Comparison of ENCODE assay signal across 22 mouse cellular contexts in genomic region chr2:102922066-102922465, GRCm38 (mm10). TPM values are rescaled to one million over a fixed set of nuclear protein-coding genes. Genes with fewer than 3 reads are reported as not detected.
DNase-seq lines count a peak whose midpoint lies in the region; ATAC-seq lines count a peak whose summit lies in the region.
"Had no signal": no experiment of that assay in that cellular context is flagged by ENCODE, and none has a peak within 500 bp of the region (broad histone marks: within the 10 kb centered on the region; RNA-seq: fewer than 3 reads in every experiment).

No protein-coding gene starts in this region.

- H3K36me3 ChIP-seq in midbrain, embryonic 11.5 days (ENCODE audit: control insufficient read depth, insufficient read depth, low read length) = no peaks in the 10 kb centered on the region
- no peaks in the 10 kb centered on the region for H3K36me3 ChIP-seq in midbrain, embryonic 13.5 days
- H3K36me3 ChIP-seq: embryonic facial prominence, embryonic 13.5 days; embryonic facial prominence, embryonic 15.5 days; forebrain, embryonic 10.5 days; forebrain, embryonic 12.5 days had no signal

- H3K4me2 ChIP-seq in midbrain, embryonic 11.5 days = no peak overlapping the region
- no peak overlapping the region for H3K4me2 ChIP-seq in midbrain, embryonic 13.5 days (replicated peaks)
- H3K4me2 ChIP-seq: embryonic facial prominence, embryonic 13.5 days; embryonic facial prominence, embryonic 15.5 days; forebrain, embryonic 12.5 days had no signal

- no peak overlapping the region for H3K27ac ChIP-seq in midbrain, embryonic 11.5 days (ENCODE audit: low read depth, low read length)
- H3K27ac ChIP-seq in midbrain, embryonic 13.5 days = no peak overlapping the region
- H3K27ac ChIP-seq: embryonic facial prominence, embryonic 13.5 days; embryonic facial prominence, embryonic 15.5 days; forebrain, embryonic 10.5 days; forebrain, embryonic 12.5 days had no signal

- DNase-seq in layer of hippocampus, adult 9-11 months = peak; percentile 22
- DNase-seq in layer of hippocampus, adult 18-20 months (ENCODE audit: low spot score in 2 of 2) = no peak
- DNase-seq in midbrain, embryonic 11.5 days (ENCODE audit: low spot score, missing footprints) = peak; percentile 61
- DNase-seq in brain, adult 2 months (ENCODE audit: low read depth, low spot score) = peak; percentile 62
- no peak for DNase-seq in cerebellum, adult 9-11 months
- DNase-seq: adrenal gland, adult 2 months; adrenal gland, postnatal 10 days; adrenal gland, postnatal 25 days; cerebellum, adult 11-12 months; cerebellum, adult 2 months; cerebellum, adult 9-10 months; cerebellum, postnatal 14 days; cerebellum, postnatal 36 days; embryo, embryonic 11 days had no signal

- H3K4me3 ChIP-seq in midbrain, embryonic 11.5 days (ENCODE audit: low read depth, low read length) = no peak overlapping the region
- no peak overlapping the region for H3K4me3 ChIP-seq in midbrain, embryonic 13.5 days (replicated peaks)
- H3K4me3 ChIP-seq: embryonic facial prominence, embryonic 13.5 days; embryonic facial prominence, embryonic 15.5 days; erythroblast, embryonic 14.5 days; forebrain, embryonic 10.5 days; forebrain, embryonic 12.5 days had no signal

- 84% methylated on average over 3 of the region's 3 CpGs for WGBS in midbrain, embryonic 11.5 days
- 91% methylated on average over 3 of the region's 3 CpGs for WGBS in midbrain, embryonic 13.5 days

- no peak for ATAC-seq in midbrain, embryonic 11.5 days (ENCODE audit: low FRiP score)
- no peak for ATAC-seq in midbrain, embryonic 13.5 days
- ATAC-seq: forebrain, embryonic 14.5 days; forebrain, embryonic 16.5 days had no signal

- no peak overlapping the region for H3K9ac ChIP-seq in midbrain, embryonic 11.5 days (ENCODE audit: low read length)
- H3K9ac ChIP-seq in midbrain, embryonic 13.5 days (replicated peaks) = no peak overlapping the region
- H3K9ac ChIP-seq: embryonic facial prominence, embryonic 13.5 days; embryonic facial prominence, embryonic 15.5 days; forebrain, embryonic 12.5 days had no signal

- no peaks in the 10 kb centered on the region for H3K4me1 ChIP-seq in midbrain, embryonic 11.5 days (ENCODE audit: control insufficient read depth, insufficient read depth, low read length)
- no peaks in the 10 kb centered on the region for H3K4me1 ChIP-seq in midbrain, embryonic 13.5 days (replicated peaks)
- H3K4me1 ChIP-seq: embryonic facial prominence, embryonic 15.5 days; forebrain, embryonic 12.5 days had no signal

- no peaks in the 10 kb centered on the region for H3K9me3 ChIP-seq in midbrain, embryonic 11.5 days (ENCODE audit: control insufficient read depth, low read length)
- H3K9me3 ChIP-seq in midbrain, embryonic 13.5 days = 0 out of 2 replicates have a peak, but pooled peaks cover under 1% of the 10 kb centered on the region
- H3K9me3 ChIP-seq: embryonic facial prominence, embryonic 13.5 days; embryonic facial prominence, embryonic 15.5 days; forebrain, embryonic 10.5 days; forebrain, embryonic 12.5 days had no signal

- no peaks in the 10 kb centered on the region for H3K27me3 ChIP-seq in midbrain, embryonic 11.5 days (ENCODE audit: control insufficient read depth, insufficient read depth, low read length)
- no peaks in the 10 kb centered on the region for H3K27me3 ChIP-seq in midbrain, embryonic 13.5 days
- H3K27me3 ChIP-seq: embryonic facial prominence, embryonic 13.5 days; embryonic facial prominence, embryonic 15.5 days; forebrain, embryonic 12.5 days had no signal

RNA-seq across cellular contexts. Expression of gene Cd44, which starts 20.6 kb away (rescaled TPM):
- total RNA-seq in layer of hippocampus, adult 18-20 months (2021) = 1 to 10 TPM; 3.5 to 4.0 TPM
- polyA plus RNA-seq in midbrain, embryonic 11.5 days (2014; fragmentation: Nextera tagmentation; extraction: Ambion mirVana) = 3.0 and 3.4 TPM in 2 replicates
- polyA plus RNA-seq in midbrain, embryonic 13.5 days (2015; fragmentation: Nextera tagmentation; extraction: Ambion mirVana) = 1.5 and 2.1 TPM in 2 replicates

Comparison
In these comparisons a context has a peak if more than half of its experiments do, and no peak if none do; other contexts are left out.
1. DNase-seq: peak in layer of hippocampus, adult 9-11 months (single experiment), midbrain, embryonic 11.5 days (single experiment) and brain, adult 2 months (single experiment); none in layer of hippocampus, adult 18-20 months (0 of 2) and cerebellum, adult 9-11 months (single experiment).